Mouse (Mus musculus) MEL (cell line): ENCODE measurements at regions not wholly inside any gene's neighbourhood (a gene's known extent, or its start where the extent isn't known, plus 50 kb on each side); places are given as distances from the start of the nearest gene placed in this dataset.

ENCODE experiments used
- DNase-seq: peaks from one replicate; pipeline ENCODE4 v3.0.0; 2011; ENCODE audit warnings: low read depth, low spot score
- H3K27ac ChIP-seq: 2 replicates; pipeline ENCODE4 v1.5.1; 2012; ENCODE audit warnings: low read depth, mild to moderate bottlenecking, control low read depth, low read length, moderate library complexity; ENCODE audit not compliant: control insufficient read depth
- H3K27me3 ChIP-seq, 2 experiments: fragments of 150-350 bp in 1 of 2; sonication (generic) in 1 of 2; 2 replicates each; pipeline ENCODE4 v1.6.1; 2012; ENCODE audit warnings: low read length in 2 of 2, mild to moderate bottlenecking in 2 of 2, improper control_type of control experiment in 1 of 2, moderate library complexity in 1 of 2; ENCODE audit not compliant: insufficient read depth in 2 of 2, control insufficient read depth in 1 of 2
- H3K36me3 ChIP-seq, 2 experiments: 2 replicates each; pipeline ENCODE4 v1.6.1; 2012 to 2014; ENCODE audit warnings: low read length in 2 of 2, improper control_type of control experiment in 1 of 2, inconsistent platforms in 1 of 2, mild to moderate bottlenecking in 1 of 2; ENCODE audit not compliant: insufficient read depth in 2 of 2, control insufficient read depth in 1 of 2
- H3K4me1 ChIP-seq, 2 experiments: fragments of 150-350 bp in 1 of 2; sonication (generic) in 1 of 2; 2 replicates each; pipeline ENCODE4 v1.6.1; 2012; ENCODE audit warnings: low read length in 2 of 2, improper control_type of control experiment in 1 of 2, mild to moderate bottlenecking in 1 of 2; ENCODE audit not compliant: insufficient read depth in 2 of 2, control insufficient read depth in 1 of 2
- H3K4me3 ChIP-seq, 2 experiments: fragments of 150-350 bp in 1 of 2; sonication (generic) in 1 of 2; 2 replicates each; pipeline ENCODE4 v1.5.1; 2012; ENCODE audit warnings: low read depth in 2 of 2, low read length in 2 of 2, mild to moderate bottlenecking in 2 of 2, moderate library complexity in 2 of 2, control low read depth in 1 of 2, improper control_type of control experiment in 1 of 2; ENCODE audit not compliant: control insufficient read depth in 1 of 2, insufficient read depth in 1 of 2
- H3K79me2 ChIP-seq: 2 replicates; pipeline ENCODE4 v1.6.1; 2012; ENCODE audit warnings: mild to moderate bottlenecking, low read length, moderate library complexity; ENCODE audit not compliant: control insufficient read depth, poor library complexity, insufficient read depth
- H3K9ac ChIP-seq: 2 replicates; pipeline ENCODE4 v1.6.1; 2012; ENCODE audit warnings: low read depth, mild to moderate bottlenecking, control low read depth, low read length, moderate library complexity; ENCODE audit not compliant: control insufficient read depth, poor library complexity, severe bottlenecking
- H3K9me3 ChIP-seq: fragments of 150-350 bp; sonication (generic); replicated peaks from 2 replicates; pipeline ENCODE4 v1.6.1; 2012; ENCODE audit warnings: mild to moderate bottlenecking, low read length, improper control_type of control experiment, moderate library complexity; ENCODE audit not compliant: insufficient read depth
- BHLHE40 ChIP-seq: IDR thresholded peaks from 2 replicates; pipeline ENCODE4 v1.6.1; 2012; ENCODE audit warnings: low read depth, mild to moderate bottlenecking, inconsistent platforms, low read length, improper control_type of control experiment, borderline replicate concordance
- CHD1 ChIP-seq: IDR thresholded peaks from 2 replicates; pipeline ENCODE4 v1.6.1; 2012; ENCODE audit warnings: low read depth, mild to moderate bottlenecking, inconsistent platforms, low read length, improper control_type of control experiment
- CTCF ChIP-seq, 3 experiments: IDR thresholded peaks in 2 of 3; conservative IDR thresholded peaks in 1 of 3; 2 replicates each; pipeline ENCODE4 v1.5.1; 2011 to 2012; ENCODE audit warnings: low read length in 3 of 3, low read depth in 2 of 3, mild to moderate bottlenecking in 2 of 3, improper control_type of control experiment in 1 of 3, inconsistent platforms in 1 of 3, mixed read lengths in 1 of 3, moderate library complexity in 1 of 3; ENCODE audit not compliant: control insufficient read depth in 1 of 3, insufficient read depth in 1 of 3, poor library complexity in 1 of 3, severe bottlenecking in 1 of 3
- E2F4 ChIP-seq: IDR thresholded peaks from 2 replicates; pipeline ENCODE4 v1.6.1; 2011; ENCODE audit warnings: low read depth, low read length, improper control_type of control experiment, borderline replicate concordance
- ELF1 ChIP-seq: IDR thresholded peaks from 2 replicates; pipeline ENCODE4 v1.6.1; 2014; ENCODE audit warnings: low read depth, mild to moderate bottlenecking, inconsistent platforms, low read length, improper control_type of control experiment, moderate library complexity
- EP300 ChIP-seq, 2 experiments: IDR thresholded peaks; 2 replicates each; pipeline ENCODE4 v1.6.1; 2011; ENCODE audit warnings: improper control_type of control experiment in 2 of 2, low read length in 2 of 2, low read depth in 1 of 2, mild to moderate bottlenecking in 1 of 2
- ETS1 ChIP-seq: IDR thresholded peaks from 2 replicates; pipeline ENCODE4 v1.6.1; 2012; ENCODE audit warnings: low read depth, mild to moderate bottlenecking, inconsistent platforms, low read length, improper control_type of control experiment, moderate library complexity
- MAFK ChIP-seq: IDR thresholded peaks from 2 replicates; pipeline ENCODE4 v1.6.1; 2011; ENCODE audit warnings: low read depth, mild to moderate bottlenecking, low read length, improper control_type of control experiment, borderline replicate concordance
- MAX ChIP-seq: IDR thresholded peaks from 2 replicates; pipeline ENCODE4 v1.6.1; 2011; ENCODE audit warnings: low read length, improper control_type of control experiment
- MAZ ChIP-seq: IDR thresholded peaks from 2 replicates; pipeline ENCODE4 v1.6.1; 2012; ENCODE audit warnings: low read depth, mild to moderate bottlenecking, inconsistent platforms, low read length, improper control_type of control experiment
- MEF2A ChIP-seq: IDR thresholded peaks from 2 replicates; pipeline ENCODE4 v1.6.1; 2014; ENCODE audit warnings: low read depth, mild to moderate bottlenecking, inconsistent platforms, low read length, improper control_type of control experiment; ENCODE audit not compliant: poor library complexity, insufficient replicate concordance, severe bottlenecking; ENCODE audit errors: extremely low read depth
- NELFE ChIP-seq: IDR thresholded peaks from 2 replicates; pipeline ENCODE4 v1.6.1; 2011; ENCODE audit warnings: low read depth, low read length, improper control_type of control experiment
- NRF1 ChIP-seq: IDR thresholded peaks from 2 replicates; pipeline ENCODE4 v1.6.1; 2014; ENCODE audit warnings: low read depth, mild to moderate bottlenecking, inconsistent platforms, low read length, improper control_type of control experiment, moderate library complexity; ENCODE audit not compliant: poor library complexity, insufficient read depth, severe bottlenecking
- POLR2A ChIP-seq, 2 experiments: IDR thresholded peaks; 2 replicates each; pipeline ENCODE4 v1.6.1; 2011 to 2012; ENCODE audit warnings: low read length in 2 of 2, mild to moderate bottlenecking in 2 of 2, control low read depth in 1 of 2, improper control_type of control experiment in 1 of 2, low read depth in 1 of 2, moderate library complexity in 1 of 2; ENCODE audit not compliant: control insufficient read depth in 1 of 2, insufficient read depth in 1 of 2, poor library complexity in 1 of 2
- POLR2AphosphoS5 ChIP-seq: IDR thresholded peaks from 2 replicates; pipeline ENCODE4 v1.6.1; 2012; ENCODE audit warnings: low read depth, borderline replicate concordance, mild to moderate bottlenecking, inconsistent platforms, low read length, moderate library complexity, mixed read lengths
- RAD21 ChIP-seq: IDR thresholded peaks from 2 replicates; pipeline ENCODE4 v1.6.1; 2011; ENCODE audit warnings: mild to moderate bottlenecking, low read depth, low read length, improper control_type of control experiment
- SIN3A ChIP-seq: IDR thresholded peaks from 2 replicates; pipeline ENCODE4 v1.6.1; 2012; ENCODE audit warnings: low read length, improper control_type of control experiment, inconsistent platforms
- SMC3 ChIP-seq: IDR thresholded peaks from 2 replicates; pipeline ENCODE4 v1.6.1; 2011; ENCODE audit warnings: low read depth, low read length, improper control_type of control experiment
- TCF12 ChIP-seq: IDR thresholded peaks from 2 replicates; pipeline ENCODE4 v1.6.1; 2014; ENCODE audit warnings: low read depth, mild to moderate bottlenecking, inconsistent platforms, low read length, improper control_type of control experiment, moderate library complexity
- USF1 ChIP-seq: IDR thresholded peaks from 2 replicates; pipeline ENCODE4 v1.6.1; 2014; ENCODE audit warnings: low read depth, mild to moderate bottlenecking, inconsistent platforms, low read length, improper control_type of control experiment, moderate library complexity
- USF2 ChIP-seq, 2 experiments: IDR thresholded peaks; 2 replicates each; pipeline ENCODE4 v1.6.1; 2011 to 2012; ENCODE audit warnings: improper control_type of control experiment in 2 of 2, low read length in 2 of 2, borderline replicate concordance in 1 of 2, inconsistent platforms in 1 of 2, low read depth in 1 of 2, mild to moderate bottlenecking in 1 of 2; ENCODE audit not compliant: insufficient read depth in 1 of 2
- ZC3H11A ChIP-seq: IDR thresholded peaks from 2 replicates; pipeline ENCODE4 v1.6.1; 2012; ENCODE audit warnings: low read depth, mild to moderate bottlenecking, inconsistent platforms, low read length, improper control_type of control experiment

DNA sequence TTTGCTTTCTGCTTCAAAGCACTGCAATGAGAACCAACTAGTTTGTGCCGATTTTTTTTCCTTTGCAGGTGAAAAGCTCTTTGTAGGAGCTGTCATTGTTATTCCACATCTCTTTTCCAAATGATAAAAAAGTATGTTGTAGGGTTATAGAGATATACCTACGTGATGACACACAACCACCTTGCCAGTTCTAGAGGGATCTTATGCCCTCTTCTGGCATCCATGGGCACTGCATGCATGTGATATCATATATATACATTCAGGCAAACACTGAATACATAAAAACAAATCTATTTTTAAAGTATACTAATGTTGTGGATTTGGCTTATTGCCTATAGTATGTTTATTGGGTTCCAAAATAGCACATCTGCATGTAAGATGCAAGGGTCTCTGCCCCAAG is 89.5 kb upstream of the Smad1 start:
- DNase-seq, result peak; percentile 48

DNA sequence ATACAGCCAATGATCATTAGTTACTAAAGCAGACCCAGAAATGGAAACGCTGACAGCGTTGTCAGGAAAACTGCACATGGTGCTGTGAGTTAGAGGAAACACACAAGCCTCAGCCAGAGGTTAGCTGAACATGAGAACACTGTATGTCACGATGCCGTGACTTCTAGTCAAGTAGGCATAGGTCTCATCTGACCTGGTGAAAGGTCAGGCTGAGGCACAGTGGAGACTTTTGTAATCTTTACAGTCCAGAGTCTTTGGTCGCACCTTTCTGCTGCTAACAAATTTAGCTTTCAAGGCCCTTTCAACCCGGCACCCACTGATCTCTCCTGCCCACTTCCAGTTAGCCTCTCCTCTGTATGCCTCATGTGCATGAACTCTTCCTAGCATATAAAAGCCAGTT is 88.3 kb upstream of the Smad1 start:
- no peak overlapping the region for H3K4me3 ChIP-seq
- H3K9ac ChIP-seq, result no peak overlapping the region
- no peak for DNase-seq
- no peak overlapping the region for H3K27ac ChIP-seq
- no peaks in the 10 kb centered on the region for H3K79me2 ChIP-seq
- H3K4me1 ChIP-seq, result no peaks in the 10 kb centered on the region
- no peaks in the 10 kb centered on the region for H3K9me3 ChIP-seq
- TF ChIP-seq NRF1, result no peak
- H3K27me3 ChIP-seq, result peaks cover 0 to 1% of the 10 kb centered on the region in 2 experiments; a peak in 2 of 4 replicates
- no peaks in the 10 kb centered on the region for H3K36me3 ChIP-seq

More for the DNA sequence above, 89.5 kb upstream of the Smad1 start:
- TF ChIP-seq NELFE (no peak), TCF12 (no peak), SMC3 (peak; percentile 87), CTCF (IDR thresholded peaks at IDR 0.05 in 2 of 3, conservative IDR thresholded peaks at IDR 0.05 in 1 of 3; ENCODE audit: control insufficient read depth in 1 of 3, insufficient read depth in 1 of 3, low read depth in 2 of 3, low read length in 3 of 3, poor library complexity in 1 of 3, severe bottlenecking in 1 of 3) (peak; percentile 47 to 70 (median 64)), ZC3H11A (peak; percentile 77), RAD21 (peak; percentile 78)
- Histone ChIP-seq H3K27me3 (peaks cover 0 to 4% of the 10 kb centered on the region in 2 experiments; a peak in 2 of 4 replicates), H3K9ac (no peak overlapping the region), H3K4me1 (no peaks in the 10 kb centered on the region), H3K4me3 (no peak overlapping the region), H3K36me3 (no peaks in the 10 kb centered on the region), H3K9me3 (no peaks in the 10 kb centered on the region), H3K27ac (no peak overlapping the region), H3K79me2 (no peaks in the 10 kb centered on the region)

DNA sequence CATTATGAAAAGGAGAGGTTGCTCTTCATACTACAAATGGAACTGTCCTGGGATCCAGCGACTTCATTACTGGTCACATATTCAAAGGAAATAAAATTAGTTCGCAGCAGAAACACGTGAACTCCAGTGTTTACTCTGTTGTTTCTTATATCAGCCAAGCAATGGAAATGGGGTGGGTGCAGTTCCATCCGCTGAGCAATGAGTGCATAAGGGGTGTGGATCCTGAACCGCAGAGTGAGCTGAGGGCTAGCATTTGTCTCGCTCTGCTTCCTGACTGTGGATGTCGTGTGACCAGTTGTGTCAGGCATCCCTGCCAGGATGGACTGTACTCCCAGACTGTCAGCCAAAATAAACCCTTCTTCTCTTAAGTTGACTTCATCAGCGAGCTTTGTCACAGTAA is 80.0 kb upstream of the Smad1 start:
- TF ChIP-seq BHLHE40, result no peak
- TF ChIP-seq SIN3A, result no peak
- no peak for TF ChIP-seq USF1
- TF ChIP-seq ETS1, result no peak
- TF ChIP-seq ELF1, result no peak
- TF ChIP-seq CHD1, result no peak
- TF ChIP-seq MAZ, result no peak
- TF ChIP-seq MAFK, result no peak
- TF ChIP-seq POLR2AphosphoS5, result no peak
- no peak for TF ChIP-seq USF2 (IDR thresholded peaks at IDR 0.05; ENCODE audit: borderline replicate concordance in 1 of 2, insufficient read depth in 1 of 2, low read depth in 1 of 2, low read length in 2 of 2)
- no peak for TF ChIP-seq SMC3
- no peak for TF ChIP-seq E2F4
- no peak for TF ChIP-seq EP300 (IDR thresholded peaks at IDR 0.05; ENCODE audit: low read depth in 1 of 2, low read length in 2 of 2)
- TF ChIP-seq POLR2A (IDR thresholded peaks at IDR 0.05; ENCODE audit: control insufficient read depth in 1 of 2, insufficient read depth in 1 of 2, low read depth in 1 of 2, low read length in 2 of 2, poor library complexity in 1 of 2), result no peak
- TF ChIP-seq MAX, result no peak
- no peak for TF ChIP-seq MEF2A
- Histone ChIP-seq H3K27ac (no peak overlapping the region), H3K9ac (no peak overlapping the region), H3K27me3 (peaks cover 0 to 6% of the 10 kb centered on the region in 2 experiments; a peak in 2 of 4 replicates), H3K4me3 (no peak overlapping the region), H3K9me3 (no peaks in the 10 kb centered on the region), H3K36me3 (no peaks in the 10 kb centered on the region), H3K4me1 (no peaks in the 10 kb centered on the region), H3K79me2 (no peaks in the 10 kb centered on the region)
- no peak for DNase-seq
